Mouse (Mus musculus): ENCODE data around the gene Plscr4. TPM values are rescaled to one million over a fixed set of nuclear protein-coding genes. Genes with fewer than 3 reads are reported as not detected.

Plscr4 gene
- total RNA-seq, 2 experiments from 2014 or later = 0.22 to 0.25 TPM

DNA sequence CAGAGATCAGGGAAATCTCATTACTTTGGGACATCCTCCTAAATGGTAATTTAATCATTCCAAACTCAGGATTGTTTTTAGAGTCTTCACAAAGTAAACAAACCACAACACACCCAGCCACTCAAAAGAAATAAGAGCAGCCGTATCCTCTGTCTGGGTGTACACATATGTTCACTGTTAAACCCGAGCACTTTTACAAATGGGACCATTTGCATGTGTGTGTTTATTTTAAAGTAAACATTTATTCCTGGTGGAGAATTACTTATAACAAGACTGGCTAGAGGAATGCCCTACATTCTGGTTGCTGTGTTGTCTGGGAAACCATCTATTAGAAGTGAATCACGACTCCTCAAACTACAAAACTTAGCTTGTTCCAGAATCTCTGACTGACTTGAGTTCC lies 47.1 kb downstream of the Plscr4 start:
- no peak for ATAC-seq (ENCODE audit: poor library complexity, severe bottlenecking)

DNA sequence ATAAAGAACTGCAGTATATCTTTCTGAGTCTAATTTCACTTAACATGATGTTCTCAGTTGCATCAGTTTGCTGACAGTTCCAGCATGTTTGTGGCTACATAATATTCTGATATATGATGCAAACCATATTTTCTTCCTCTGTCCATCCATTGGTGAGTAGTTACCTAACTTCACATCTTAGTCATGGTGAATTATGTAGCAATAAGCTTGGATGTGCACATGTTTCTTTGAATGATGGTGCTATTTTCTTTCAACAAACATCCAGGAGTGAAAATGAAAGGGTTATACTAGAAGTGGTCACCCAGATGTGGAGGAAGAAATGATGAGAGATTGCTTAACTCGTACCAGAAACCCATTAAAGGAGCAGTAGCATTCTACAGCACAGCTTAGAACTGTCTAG lies 47.7 kb downstream of the Plscr4 start:
- peak; percentile 40 for ATAC-seq (ENCODE audit: poor library complexity, severe bottlenecking)

DNA sequence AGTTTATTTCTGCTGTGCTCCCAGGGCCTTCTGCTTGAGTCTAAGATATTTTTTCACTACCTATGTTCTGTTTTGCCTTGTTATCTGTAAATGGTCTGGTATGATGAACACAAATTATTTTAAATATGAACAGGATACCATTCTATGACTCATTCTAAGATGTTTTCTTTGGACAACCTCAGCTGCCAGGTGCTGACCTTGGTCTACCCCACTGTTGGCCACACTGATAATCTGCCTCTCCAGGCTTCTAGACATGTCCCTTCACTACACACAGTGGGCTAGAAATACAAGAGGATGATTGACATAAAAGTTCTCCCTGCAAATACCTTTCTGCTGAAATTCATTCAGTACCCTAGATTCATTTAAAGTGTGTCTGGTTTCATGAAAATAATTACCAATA lies 54.5 kb downstream of the Plscr4 start:
- no peak for ATAC-seq (ENCODE audit: poor library complexity, severe bottlenecking)

DNA sequence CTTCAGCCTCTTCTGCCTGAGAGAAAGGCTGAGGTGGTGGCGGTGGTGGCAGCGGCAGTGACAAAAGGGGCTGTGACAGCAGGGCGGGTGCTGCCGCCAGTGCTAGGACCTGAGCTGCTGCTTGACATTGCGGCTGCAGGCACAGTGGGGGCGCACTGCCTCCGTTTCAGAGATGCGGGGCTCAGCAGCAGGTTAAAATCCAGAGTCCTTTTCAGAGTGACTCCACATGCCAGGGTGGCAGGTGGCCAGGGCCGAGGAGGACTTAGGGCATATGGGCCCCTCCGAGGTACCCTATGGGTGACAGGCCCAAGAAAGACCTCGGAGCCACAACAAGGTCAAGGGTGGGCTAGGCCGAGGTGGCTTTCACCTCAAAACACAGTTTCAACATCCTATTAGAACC lies 59.9 kb downstream of the Plscr4 start:
- ATAC-seq (ENCODE audit: poor library complexity, severe bottlenecking) = no peak

DNA sequence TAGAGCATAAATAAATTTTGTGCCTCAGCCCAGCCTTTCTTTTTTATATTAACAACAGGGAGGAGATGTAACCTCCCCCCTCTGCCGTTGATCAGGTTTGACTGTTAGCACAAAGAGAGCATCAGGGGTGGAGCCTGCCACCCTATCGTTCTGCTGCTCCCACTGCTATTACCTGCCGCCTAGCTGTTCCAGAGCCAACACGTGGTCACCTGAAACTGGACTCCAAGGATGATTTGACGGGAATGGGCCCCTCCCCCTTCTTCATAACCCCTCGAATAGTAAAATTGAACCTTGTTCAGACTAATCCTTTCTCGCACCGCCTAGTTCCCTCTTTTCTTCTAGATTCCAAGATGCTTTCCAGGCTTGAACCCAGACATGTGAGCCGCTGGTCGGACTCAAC lies 63.6 kb downstream of the Plscr4 start:
- no peak for ATAC-seq (ENCODE audit: poor library complexity, severe bottlenecking)

DNA sequence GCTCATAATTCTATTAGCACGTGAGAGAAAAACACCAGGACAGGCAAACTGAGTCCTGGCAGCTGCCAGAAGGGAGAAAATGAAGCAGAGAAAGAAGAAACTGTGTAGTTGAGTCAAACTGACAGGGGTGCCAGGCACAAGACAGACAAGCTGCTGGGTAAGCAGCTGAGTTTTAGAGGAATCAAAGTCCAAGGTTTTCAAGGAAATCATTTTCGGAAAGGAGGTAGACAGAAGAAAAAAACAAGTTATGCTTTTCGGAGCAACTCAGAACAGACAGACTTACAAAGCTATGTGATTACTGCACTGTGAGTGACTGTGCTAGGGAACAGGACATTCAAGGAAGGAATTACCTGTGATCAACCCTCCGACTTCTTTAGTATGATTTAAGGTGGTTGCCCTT lies 67.3 kb downstream of the Plscr4 start:
- ATAC-seq (ENCODE audit: poor library complexity, severe bottlenecking) = no peak

DNA sequence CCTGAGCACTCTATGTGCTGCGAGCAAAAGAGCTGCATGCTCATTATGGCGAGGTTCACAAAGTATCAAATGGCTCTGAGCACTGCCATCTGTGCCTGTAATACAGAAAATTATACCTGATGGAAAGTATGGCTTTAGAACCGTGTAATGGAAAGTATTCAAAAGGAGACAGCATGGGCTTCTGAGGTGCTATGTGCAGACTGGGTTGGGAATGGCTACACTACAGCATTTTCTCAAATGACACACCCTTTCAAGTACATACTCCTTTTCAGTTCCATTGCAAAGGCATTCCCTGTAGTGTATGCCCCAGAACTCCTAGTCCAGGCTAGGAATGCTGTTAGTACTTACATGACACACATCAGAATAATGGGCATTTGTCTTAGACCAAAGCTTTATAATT lies 72.9 kb downstream of the Plscr4 start:
- ATAC-seq (ENCODE audit: poor library complexity, severe bottlenecking) = no peak

DNA sequence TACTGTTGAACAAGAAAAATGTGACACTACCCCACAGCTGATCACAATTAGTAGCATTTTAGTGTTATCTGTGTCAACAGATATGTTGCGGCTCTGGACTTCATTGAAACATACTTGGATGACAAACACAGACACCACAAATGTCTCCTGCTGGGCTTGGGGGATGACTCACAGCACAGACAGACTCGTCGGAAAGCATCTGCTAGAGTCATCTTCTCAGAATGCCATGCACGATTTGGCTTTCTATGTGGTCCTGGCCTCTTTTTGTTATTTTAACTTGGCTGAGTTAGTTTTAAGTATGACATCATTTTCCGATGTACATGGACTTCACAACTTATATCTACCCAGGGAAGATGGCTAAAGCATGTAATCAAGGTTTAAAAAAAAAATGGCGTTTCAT lies 80.6 kb downstream of the Plscr4 start:
- ATAC-seq (ENCODE audit: poor library complexity, severe bottlenecking) = no peak

DNA sequence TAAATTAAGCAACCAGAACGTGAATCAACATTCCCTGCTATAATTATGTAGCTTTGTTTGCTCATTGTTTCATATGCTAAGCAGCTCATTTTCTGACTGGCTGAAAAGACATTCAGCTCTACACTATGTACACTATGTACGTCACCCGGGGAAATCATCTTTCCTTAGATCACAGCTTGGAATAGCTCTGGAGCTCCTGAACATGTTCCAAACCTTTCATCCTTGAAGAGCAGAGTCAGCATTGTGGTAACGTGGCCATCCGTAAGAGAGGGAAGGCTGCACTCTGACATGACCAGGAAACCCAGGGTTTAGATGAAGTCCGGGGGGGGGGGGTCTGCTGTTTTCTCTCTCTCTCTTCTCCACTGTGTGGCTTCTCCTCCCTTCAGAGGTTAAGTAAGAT lies 81.0 kb downstream of the Plscr4 start:
- ATAC-seq (ENCODE audit: poor library complexity, severe bottlenecking) = no peak

Other genes with a start within 250 kb of the Plscr4 start
- 25.7 and 35.0 TPM in 2 replicates for gene Plscr1, start 207.6 kb upstream of the Plscr4 start, total RNA-seq (2015)
- gene Plscr1, start 207.6 kb upstream of the Plscr4 start, total RNA-seq (2017) = 19.8 and 19.9 TPM in 2 replicates
- not detected in 2 replicates for gene Plscr2, start 181.8 kb upstream of the Plscr4 start, total RNA-seq (2015)
- not detected in 2 replicates for gene Plscr2, start 181.8 kb upstream of the Plscr4 start, total RNA-seq (2017)
- gene 1700057G04Rik, start 148.0 kb upstream of the Plscr4 start, total RNA-seq (2015) = not detected in 2 replicates
- not detected in 2 replicates for gene 1700057G04Rik, start 148.0 kb upstream of the Plscr4 start, total RNA-seq (2017)
- 0.36 and 0.66 TPM in 2 replicates for gene Plod2, start 84.8 kb downstream of the Plscr4 start, total RNA-seq (2015)
- gene Plod2, start 84.8 kb downstream of the Plscr4 start, total RNA-seq (2017) = 0.18 and 1.1 TPM in 2 replicates